Comparison of ENCODE assay signal across 9 mouse cellular contexts in the genomic region with DNA sequence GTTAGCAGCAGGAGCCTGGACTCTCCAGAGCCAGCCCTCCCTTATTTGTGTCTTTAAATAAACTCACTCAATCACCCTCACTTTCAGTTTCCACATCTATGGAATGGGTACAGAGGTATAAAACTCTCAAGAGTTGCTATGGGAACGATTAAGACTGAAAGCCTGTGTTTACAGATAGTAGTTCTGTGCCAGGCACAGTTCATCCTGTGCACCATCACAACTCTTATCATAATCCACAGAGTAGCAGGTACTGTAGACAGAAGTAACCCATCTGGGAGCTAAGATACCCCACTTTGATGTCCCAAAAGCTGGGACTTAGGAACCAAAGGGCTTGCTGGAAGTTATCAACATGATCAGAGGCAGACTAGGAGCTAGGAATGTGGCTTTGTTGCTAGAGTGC. TPM values are rescaled to one million over a fixed set of nuclear protein-coding genes. Genes with fewer than 3 reads are reported as not detected.
DNase-seq lines count a peak whose midpoint lies in the region; ATAC-seq and TF ChIP-seq lines count a peak whose summit lies in the region.
"Had no signal": no experiment of that assay in that cellular context is flagged by ENCODE, and none has a peak within 500 bp of the region (broad histone marks: within the 10 kb centered on the region; RNA-seq: fewer than 3 reads in every experiment).

No protein-coding gene starts in this region.

- no peak overlapping the region for H3K4me3 ChIP-seq in kidney, postnatal 0 days (replicated peaks; ENCODE audit: low read depth, low read length)
- no peak overlapping the region for H3K4me3 ChIP-seq in intestine, embryonic 15.5 days (replicated peaks)
- H3K4me3 ChIP-seq in myocyte: peak overlapping the region; percentile 35

- H3K79me2 ChIP-seq in myocyte (ENCODE audit: control insufficient read depth, insufficient read depth): no peaks in the 10 kb centered on the region

- H3K4me2 ChIP-seq in kidney, postnatal 0 days (ENCODE audit: low read length): peak overlapping the region; percentile 84
- peak overlapping the region; percentile 82 for H3K4me2 ChIP-seq in intestine, embryonic 15.5 days (replicated peaks)
- H3K4me2 ChIP-seq in myocyte (ENCODE audit: low read depth): no peak overlapping the region

- no peak for TF ChIP-seq CTCF in kidney, postnatal 0 days (IDR thresholded peaks at IDR 0.05; ENCODE audit: low read depth)

- no peak for ATAC-seq in kidney, postnatal 0 days (replicated peaks; ENCODE audit: low FRiP score, low read depth)
- ATAC-seq in intestine, embryonic 15.5 days: no peak

- H3K27ac ChIP-seq in kidney, postnatal 0 days: no peak overlapping the region
- no peak overlapping the region for H3K27ac ChIP-seq in intestine, embryonic 15.5 days

- intact Hi-C loops in left cerebral cortex, postnatal 10 days (cut with DNase I): loop anchor here (2.0 to 10.0 kb wide), 5 partner anchors 47 to 305 kb away; no protein-coding TSS in a partner anchor

- no peaks in the 10 kb centered on the region for H3K36me3 ChIP-seq in kidney, postnatal 0 days (ENCODE audit: insufficient read depth, low read length)
- H3K36me3 ChIP-seq in intestine, embryonic 15.5 days: no peaks in the 10 kb centered on the region
- no peaks in the 10 kb centered on the region for H3K36me3 ChIP-seq in myocyte (ENCODE audit: control insufficient read depth, insufficient read depth)

- H3K4me1 ChIP-seq in kidney, postnatal 0 days (replicated peaks; ENCODE audit: insufficient read depth, low read length): no peaks in the 10 kb centered on the region
- H3K4me1 ChIP-seq in intestine, embryonic 15.5 days (replicated peaks): peaks cover 6% of the 10 kb centered on the region; the same call in 1 of the 2 replicates

- H3K9me3 ChIP-seq in kidney, postnatal 0 days (replicated peaks; ENCODE audit: low read length): no peaks in the 10 kb centered on the region
- no peaks in the 10 kb centered on the region for H3K9me3 ChIP-seq in intestine, embryonic 15.5 days

- DNase-seq in kidney, postnatal 0 days (ENCODE audit: low spot score): no peak
- DNase-seq in kidney, postnatal 4 days: no peak
- DNase-seq in c-Kit-positive CD71-positive TER-119-positive erythroid progenitor cells, embryonic 14.5 days (ENCODE audit: low spot score): peak; percentile 43
- no peak for DNase-seq in left cerebral cortex, postnatal 10 days (ENCODE audit: extremely low spot score in 1 of 2, low spot score in 2 of 2)
- DNase-seq in urinary bladder, postnatal 4 days (ENCODE audit: low spot score in 2 of 2): no peak
- DNase-seq in adrenal gland, adult 2 months: no peak
- DNase-seq: lung, adult 18-20 months had no signal

- 79% methylated on average over 1 of the region's 1 CpGs for WGBS in kidney, postnatal 0 days
- 76% methylated on average over 1 of the region's 1 CpGs for WGBS in intestine, embryonic 15.5 days

- no peaks in the 10 kb centered on the region for H3K27me3 ChIP-seq in kidney, postnatal 0 days (ENCODE audit: insufficient read depth, low read length)
- H3K27me3 ChIP-seq in intestine, embryonic 15.5 days (replicated peaks): no peaks in the 10 kb centered on the region
- H3K27me3 ChIP-seq in myocyte (ENCODE audit: control insufficient read depth, insufficient read depth, insufficient read length): no peaks in the 10 kb centered on the region

- no peak for TF ChIP-seq POLR2A in myocyte (IDR thresholded peaks at IDR 0.05; ENCODE audit: insufficient read length, low read depth)

- no peak overlapping the region for H3ac ChIP-seq in myocyte (ENCODE audit: control insufficient read depth, insufficient read length)

- H3K9ac ChIP-seq in kidney, postnatal 0 days (ENCODE audit: low read depth, low read length): no peak overlapping the region
- no peak overlapping the region for H3K9ac ChIP-seq in intestine, embryonic 15.5 days

TF ChIP-seq in myocyte, 11 proteins besides CTCF, POLR2A, EP300 and RAD21:
- TF ChIP-seq CEBPB (IDR thresholded peaks at IDR 0.05; ENCODE audit: insufficient read depth, poor library complexity, severe bottlenecking): no peak
- TF ChIP-seq MYOD1 (IDR thresholded peaks at IDR 0.05; ENCODE audit: control insufficient read depth in 1 of 3, insufficient read length in 2 of 3, low read depth in 2 of 3): no peak
- TF ChIP-seq MYOG (IDR thresholded peaks at IDR 0.05; ENCODE audit: control insufficient read depth in 1 of 3, insufficient read depth in 1 of 3, insufficient read length in 2 of 3, low read depth in 2 of 3): no peak
- no peak for TF ChIP-seq MAX (IDR thresholded peaks at IDR 0.05; ENCODE audit: low read depth)
TF ChIP-seq in myocyte: peak in this region for 0.

RNA-seq across cellular contexts. Expression of gene Chd9, which starts 1.7 kb away (rescaled TPM):
- 116 and 117 TPM in 2 replicates for polyA plus RNA-seq in kidney, postnatal 0 days (2015; fragmentation: Nextera tagmentation; extraction: Ambion mirVana)
- polyA plus RNA-seq in intestine, embryonic 15.5 days (2015; fragmentation: Nextera tagmentation; extraction: Ambion mirVana): 154 and 226 TPM in 2 replicates
- polyA plus RNA-seq in myocyte (2012; fragmentation: generic; extraction: Trizol): 29.6 TPM
- 100 to 1,000 TPM in 1 of 2 experiments, 10 to 100 TPM in 1; 97.6 to 104 TPM for total RNA-seq in left cerebral cortex, postnatal 10 days (2021)
- total RNA-seq in adrenal gland, adult 2 months (2021): 10 to 100 TPM; 76.4 to 95.5 TPM
- polyA plus RNA-seq in adrenal gland, adult 2 months (2012; rRNA removed): 83.1 and 102 TPM in 2 replicates

RNA-seq across cellular contexts. Expression of gene Gm19935, which starts 12.6 kb away (rescaled TPM):
- polyA plus RNA-seq in kidney, postnatal 0 days (2015; fragmentation: Nextera tagmentation; extraction: Ambion mirVana): 0.12 TPM in 1 of 2 replicates, not detected in the other
- 0.15 and 0.23 TPM in 2 replicates for polyA plus RNA-seq in intestine, embryonic 15.5 days (2015; fragmentation: Nextera tagmentation; extraction: Ambion mirVana)
- not detected for polyA plus RNA-seq in myocyte (2012; fragmentation: generic; extraction: Trizol)
- total RNA-seq in left cerebral cortex, postnatal 10 days (2021): under 1 TPM; 0.47 to 0.73 TPM
- not detected for total RNA-seq in adrenal gland, adult 2 months (2021)
- not detected in 2 replicates for polyA plus RNA-seq in adrenal gland, adult 2 months (2012; rRNA removed)
